Mouse (Mus musculus): ENCODE results near the gene Ccdc159. TPM values are rescaled to one million over a fixed set of nuclear protein-coding genes. Genes with fewer than 3 reads are reported as not detected.
A peak's percentile ranks its signal among the peaks of the same experiment; 100 is the strongest.

The Ccdc159 gene
- polyA plus RNA-seq, 1 experiment from 2014 or later: 4.6 TPM

DNA sequence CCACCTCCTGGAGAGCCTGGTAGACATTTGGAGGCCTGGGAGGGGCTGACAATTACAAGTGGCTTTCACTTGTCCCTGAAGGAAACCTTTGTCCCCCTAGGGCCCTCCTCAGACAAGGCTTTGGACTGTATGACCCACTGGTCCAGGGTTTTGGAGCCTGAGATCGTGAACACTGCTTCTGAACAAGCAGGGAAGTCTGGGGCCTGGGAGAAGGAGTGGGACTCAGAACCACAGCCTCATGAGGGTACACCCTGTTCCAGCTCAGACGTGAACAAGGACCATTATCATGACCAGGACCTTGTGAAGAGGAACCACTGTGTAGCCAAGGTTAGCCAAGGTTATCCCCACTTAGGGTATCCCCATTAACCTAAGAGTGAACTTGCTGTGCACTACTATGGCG is 1.9 kb downstream of the Ccdc159 start:
- H3K27ac ChIP-seq (ENCODE audit: low read length): no peak overlapping the region
- H3K4me3 ChIP-seq (replicated peaks; ENCODE audit: low read length): no peak overlapping the region
- H3K4me2 ChIP-seq (ENCODE audit: low read depth, low read length): no peak overlapping the region
- 70% methylated on average over 3 of the region's 3 CpGs for WGBS
- peaks cover 18% of the 10 kb centered on the region for H3K4me1 ChIP-seq (ENCODE audit: control insufficient read depth, insufficient read depth, low read length)
- H3K36me3 ChIP-seq (ENCODE audit: control insufficient read depth, insufficient read depth, low read length): no peaks in the 10 kb centered on the region
- H3K27me3 ChIP-seq (ENCODE audit: control insufficient read depth, insufficient read depth, low read length): no peaks in the 10 kb centered on the region
- no peak for ATAC-seq (ENCODE audit: insufficient read depth, low FRiP score)
- H3K9ac ChIP-seq (ENCODE audit: low read length): no peak overlapping the region
- H3K9me3 ChIP-seq (replicated peaks; ENCODE audit: control insufficient read depth, low read length): no peaks in the 10 kb centered on the region

DNA sequence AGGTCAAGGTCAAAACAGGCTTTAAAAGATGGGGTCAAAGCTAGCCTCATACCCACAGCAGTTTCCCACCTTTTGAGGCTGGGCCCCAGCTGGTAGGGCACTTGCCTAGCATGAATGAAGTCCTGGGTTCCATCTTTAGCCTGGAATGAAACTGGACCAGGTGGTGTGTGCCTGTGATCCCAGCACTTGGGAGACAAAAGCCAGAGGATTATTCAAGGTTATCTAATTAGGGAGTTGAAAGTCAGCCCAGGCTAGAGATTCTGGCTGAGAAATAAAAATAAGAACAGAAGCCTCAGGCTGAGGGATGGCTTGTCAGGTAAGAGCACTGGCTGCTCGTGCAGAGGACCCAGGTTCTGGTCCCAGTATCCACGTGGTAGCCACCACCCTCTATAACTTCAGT is 4.7 kb downstream of the Ccdc159 start:
- WGBS: 68% methylated on average over 2 of the region's 2 CpGs
- no peak for ATAC-seq (ENCODE audit: insufficient read depth, low FRiP score)
- H3K4me3 ChIP-seq (replicated peaks; ENCODE audit: low read length): no peak overlapping the region

DNA sequence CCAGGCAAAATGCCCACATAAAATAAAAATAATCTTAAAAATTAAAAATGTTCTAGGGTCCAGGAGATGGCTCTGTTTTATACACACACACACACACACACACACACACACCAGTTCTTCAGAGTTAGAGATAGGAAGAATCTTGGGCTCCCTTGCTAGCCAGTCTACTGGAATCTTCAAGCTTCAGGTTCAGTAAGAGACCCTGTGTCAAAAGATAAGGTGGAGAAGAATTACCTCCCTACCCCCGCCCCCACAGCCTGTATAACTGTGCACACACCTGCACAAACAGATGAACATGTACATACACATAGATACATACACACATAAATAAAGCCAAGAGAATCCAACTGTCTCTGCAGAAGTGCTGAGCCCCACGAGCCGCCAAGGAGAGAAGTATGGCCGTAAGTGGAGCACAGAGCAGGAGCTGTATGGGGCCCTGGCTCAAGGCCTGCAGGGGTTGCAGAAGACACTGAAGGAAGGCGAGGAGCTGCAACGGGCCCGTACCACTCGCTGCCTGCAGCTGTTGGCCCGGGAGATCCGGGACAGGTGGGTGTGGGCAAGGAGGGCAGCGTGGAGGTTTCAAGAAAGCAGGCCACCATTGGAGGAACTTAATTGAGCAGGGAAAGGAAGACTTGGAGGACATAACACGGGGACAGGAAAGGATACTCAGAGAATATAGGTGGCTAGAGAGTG is 5.3 kb downstream of the Ccdc159 start:
- ATAC-seq (ENCODE audit: insufficient read depth, low FRiP score): no peak
- no peak overlapping the region for H3K4me3 ChIP-seq (replicated peaks; ENCODE audit: low read length)

More for the DNA sequence above, 4.7 kb downstream of the Ccdc159 start:
- 0 out of 2 replicates have a peak, but pooled peaks cover 7% of the 10 kb centered on the region for H3K4me1 ChIP-seq (ENCODE audit: control insufficient read depth, insufficient read depth, low read length)
- no peak overlapping the region for H3K4me2 ChIP-seq (ENCODE audit: low read depth, low read length)
- no peak overlapping the region for H3K9ac ChIP-seq (ENCODE audit: low read length)
- no peaks in the 10 kb centered on the region for H3K27me3 ChIP-seq (ENCODE audit: control insufficient read depth, insufficient read depth, low read length)
- no peak overlapping the region for H3K27ac ChIP-seq (ENCODE audit: low read length)
- H3K9me3 ChIP-seq (replicated peaks; ENCODE audit: control insufficient read depth, low read length): no peaks in the 10 kb centered on the region
- H3K36me3 ChIP-seq (ENCODE audit: control insufficient read depth, insufficient read depth, low read length): no peaks in the 10 kb centered on the region

DNA sequence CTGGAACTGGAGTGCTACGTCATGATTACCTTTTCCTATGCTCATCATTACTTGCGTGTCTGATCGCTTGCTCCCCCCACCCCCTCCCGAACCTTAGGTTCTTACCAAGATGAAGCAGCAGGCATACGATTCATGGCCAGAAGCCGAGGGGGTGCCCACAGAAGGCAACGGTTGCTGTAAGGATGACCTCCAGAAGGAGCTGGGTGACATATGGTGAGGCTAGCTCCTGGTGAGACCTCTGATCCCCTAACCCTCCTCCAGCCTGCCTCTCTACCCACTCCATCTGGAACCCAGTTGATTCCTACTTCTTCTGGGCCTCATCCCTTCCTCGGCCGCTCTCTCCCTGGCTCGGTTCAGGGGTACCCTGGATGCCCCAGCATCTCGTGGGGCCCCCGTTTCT is 6.8 kb downstream of the Ccdc159 start:
- Histone ChIP-seq H3K36me3 (ENCODE audit: control insufficient read depth, insufficient read depth, low read length) (no peaks in the 10 kb centered on the region), H3K27me3 (ENCODE audit: control insufficient read depth, insufficient read depth, low read length) (no peaks in the 10 kb centered on the region), H3K4me2 (ENCODE audit: low read depth, low read length) (no peak overlapping the region), H3K27ac (ENCODE audit: low read length) (no peak overlapping the region), H3K4me3 (replicated peaks; ENCODE audit: low read length) (no peak overlapping the region), H3K9ac (ENCODE audit: low read length) (no peak overlapping the region), H3K4me1 (ENCODE audit: control insufficient read depth, insufficient read depth, low read length) (0 out of 2 replicates have a peak, but pooled peaks cover 6% of the 10 kb centered on the region), H3K9me3 (replicated peaks; ENCODE audit: control insufficient read depth, low read length) (no peaks in the 10 kb centered on the region)
- no peak for ATAC-seq (ENCODE audit: insufficient read depth, low FRiP score)
- 87% methylated on average over 12 of the region's 12 CpGs for WGBS

More for the DNA sequence above, 5.3 kb downstream of the Ccdc159 start:
- Histone ChIP-seq H3K4me2 (ENCODE audit: low read depth, low read length) (no peak overlapping the region), H3K36me3 (ENCODE audit: control insufficient read depth, insufficient read depth, low read length) (no peaks in the 10 kb centered on the region), H3K9me3 (replicated peaks; ENCODE audit: control insufficient read depth, low read length) (no peaks in the 10 kb centered on the region), H3K27ac (ENCODE audit: low read length) (no peak overlapping the region), H3K4me1 (ENCODE audit: control insufficient read depth, insufficient read depth, low read length) (0 out of 2 replicates have a peak, but pooled peaks cover 6% of the 10 kb centered on the region), H3K27me3 (ENCODE audit: control insufficient read depth, insufficient read depth, low read length) (no peaks in the 10 kb centered on the region), H3K9ac (ENCODE audit: low read length) (0 out of 2 replicates have a peak overlapping the region, but pooled peaks have one; percentile 26)
- WGBS: 57% methylated on average over 12 of the region's 12 CpGs

DNA sequence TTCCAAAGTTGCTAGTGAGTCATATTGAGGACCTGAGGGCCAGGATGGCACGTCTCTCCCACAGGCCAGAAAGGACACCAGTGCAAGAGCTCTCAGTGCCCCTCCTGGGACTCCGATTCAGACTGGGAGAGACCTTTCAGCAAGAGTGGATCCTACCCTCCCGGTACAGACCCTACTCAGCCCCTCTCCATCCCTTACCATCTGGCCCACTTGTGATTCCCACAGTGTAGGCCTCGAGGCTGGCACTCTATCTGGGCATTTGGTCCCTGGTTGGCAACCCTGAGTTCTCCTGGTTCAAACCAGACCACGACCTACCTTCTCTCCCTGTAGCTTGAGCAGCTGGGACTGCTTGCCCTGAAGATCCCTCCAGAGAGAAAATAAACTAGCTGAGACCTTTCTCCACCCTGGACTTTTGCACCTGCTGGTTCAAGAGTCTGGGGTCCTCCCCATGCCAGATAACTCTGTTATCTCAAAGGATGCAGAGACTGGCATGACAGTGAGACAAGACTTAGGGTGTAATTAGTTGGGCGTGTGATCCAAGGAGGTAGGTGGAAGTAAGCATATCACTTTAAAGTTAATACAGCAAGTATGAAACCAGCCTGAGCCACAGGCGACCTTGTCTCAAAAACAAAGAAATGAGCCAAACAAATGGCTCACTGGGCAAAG is 8.3 kb downstream of the Ccdc159 start:
- H3K9ac ChIP-seq (ENCODE audit: low read length): no peak overlapping the region
- 82% methylated on average over 7 of the region's 7 CpGs for WGBS
- no peak for ATAC-seq (ENCODE audit: insufficient read depth, low FRiP score)
- no peaks in the 10 kb centered on the region for H3K27me3 ChIP-seq (ENCODE audit: control insufficient read depth, insufficient read depth, low read length)
- H3K4me1 ChIP-seq (ENCODE audit: control insufficient read depth, insufficient read depth, low read length): 0 out of 2 replicates have a peak, but pooled peaks cover 6% of the 10 kb centered on the region
- no peak overlapping the region for H3K4me2 ChIP-seq (ENCODE audit: low read depth, low read length)
- no peak overlapping the region for H3K4me3 ChIP-seq (replicated peaks; ENCODE audit: low read length)
- no peak overlapping the region for H3K27ac ChIP-seq (ENCODE audit: low read length)
- H3K36me3 ChIP-seq (ENCODE audit: control insufficient read depth, insufficient read depth, low read length): no peaks in the 10 kb centered on the region
- H3K9me3 ChIP-seq (replicated peaks; ENCODE audit: control insufficient read depth, low read length): no peaks in the 10 kb centered on the region

DNA sequence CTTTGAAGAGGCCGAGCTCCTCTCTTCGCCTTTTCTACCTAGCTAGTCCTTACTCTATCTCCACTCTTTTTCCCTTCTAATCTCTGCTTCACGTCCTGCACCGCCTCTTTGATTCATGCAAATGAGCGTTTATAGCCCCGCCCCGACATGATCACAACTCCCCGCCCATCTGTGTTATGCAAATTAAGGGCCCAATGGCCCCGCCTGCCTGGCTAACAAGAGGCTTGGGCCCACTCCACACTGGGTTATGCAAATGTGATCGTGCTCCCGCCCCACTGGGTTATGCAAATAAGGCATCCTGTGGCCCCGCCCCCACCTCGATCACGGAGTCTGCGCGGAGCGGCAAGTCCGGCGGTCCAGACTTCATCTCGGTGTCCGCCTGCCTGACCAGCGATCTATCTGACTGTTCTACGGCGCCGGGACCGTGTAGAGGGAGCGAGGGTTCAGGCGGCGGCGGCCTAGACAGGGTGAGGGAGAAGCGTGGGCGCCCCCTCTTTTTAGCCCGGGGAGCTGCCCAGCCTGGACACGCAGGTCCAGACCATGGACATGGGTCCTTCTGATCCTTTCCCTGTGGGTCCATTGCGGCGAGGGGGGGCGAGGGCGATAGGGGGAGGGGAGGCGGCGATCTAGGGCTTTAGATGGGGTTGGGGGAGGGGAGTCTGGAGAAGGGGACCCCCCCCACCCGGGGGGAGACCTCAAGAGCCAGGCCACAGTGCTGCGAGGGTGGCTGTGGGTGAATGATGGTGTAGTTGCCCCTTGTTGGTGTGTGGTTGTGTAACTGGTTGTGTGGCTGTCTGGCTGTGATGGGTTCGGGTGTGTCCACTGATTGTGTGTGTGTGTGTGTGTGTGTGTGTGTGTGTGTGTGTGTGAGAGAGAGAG is 9.7 kb downstream of the Ccdc159 start, which contains the start of gene Plppr2:
TSS of gene Plppr2 (plus strand) at position 342 of the 879 bp plus-strand sequence.
- Histone ChIP-seq H3K9me3 (replicated peaks; ENCODE audit: control insufficient read depth, low read length) (no peaks in the 10 kb centered on the region), H3K9ac (ENCODE audit: low read length) (peak within 1 kb of the TSS; percentile 75), H3K36me3 (ENCODE audit: control insufficient read depth, insufficient read depth, low read length) (no peaks in the 10 kb centered on the region), H3K4me2 (ENCODE audit: low read depth, low read length) (peak within 1 kb of the TSS; percentile 75), H3K27ac (ENCODE audit: low read length) (0 out of 2 replicates have a peak within 1 kb of the TSS, but pooled peaks have one; percentile 35), H3K4me3 (replicated peaks; ENCODE audit: low read length) (peak within 1 kb of the TSS; percentile 62), H3K4me1 (ENCODE audit: control insufficient read depth, insufficient read depth, low read length) (0 out of 2 replicates have a peak, but pooled peaks cover 6% of the 10 kb centered on the region), H3K27me3 (ENCODE audit: control insufficient read depth, insufficient read depth, low read length) (no peaks in the 10 kb centered on the region)
- 2% methylated on average over 42 of the region's 43 CpGs for WGBS
- ATAC-seq (ENCODE audit: insufficient read depth, low FRiP score): peak; percentile 97

DNA sequence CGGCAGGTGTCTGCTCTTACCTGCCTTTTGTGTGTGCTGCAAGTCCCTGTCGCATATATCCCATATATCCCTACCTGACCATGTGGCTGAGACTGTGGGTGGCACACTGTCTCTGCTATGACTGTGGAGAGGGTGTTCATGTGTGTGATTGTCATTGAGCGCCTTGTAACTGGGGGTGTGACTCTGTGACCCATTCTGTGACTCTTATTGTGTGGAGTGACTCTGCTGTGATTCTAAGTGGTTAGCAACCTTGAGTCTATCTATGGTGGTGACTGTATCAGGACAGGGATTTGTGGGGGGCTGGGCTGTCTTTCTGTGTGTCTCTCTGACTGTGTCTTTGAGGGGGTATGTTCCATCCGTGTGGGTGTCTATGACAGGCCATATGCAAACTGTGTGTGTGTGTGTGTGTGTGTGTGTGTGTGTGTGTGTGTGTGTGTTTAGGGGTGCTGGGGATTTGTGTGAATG is 10.5 kb downstream of the Ccdc159 start:
- WGBS: 71% methylated on average over 4 of the region's 4 CpGs

DNA sequence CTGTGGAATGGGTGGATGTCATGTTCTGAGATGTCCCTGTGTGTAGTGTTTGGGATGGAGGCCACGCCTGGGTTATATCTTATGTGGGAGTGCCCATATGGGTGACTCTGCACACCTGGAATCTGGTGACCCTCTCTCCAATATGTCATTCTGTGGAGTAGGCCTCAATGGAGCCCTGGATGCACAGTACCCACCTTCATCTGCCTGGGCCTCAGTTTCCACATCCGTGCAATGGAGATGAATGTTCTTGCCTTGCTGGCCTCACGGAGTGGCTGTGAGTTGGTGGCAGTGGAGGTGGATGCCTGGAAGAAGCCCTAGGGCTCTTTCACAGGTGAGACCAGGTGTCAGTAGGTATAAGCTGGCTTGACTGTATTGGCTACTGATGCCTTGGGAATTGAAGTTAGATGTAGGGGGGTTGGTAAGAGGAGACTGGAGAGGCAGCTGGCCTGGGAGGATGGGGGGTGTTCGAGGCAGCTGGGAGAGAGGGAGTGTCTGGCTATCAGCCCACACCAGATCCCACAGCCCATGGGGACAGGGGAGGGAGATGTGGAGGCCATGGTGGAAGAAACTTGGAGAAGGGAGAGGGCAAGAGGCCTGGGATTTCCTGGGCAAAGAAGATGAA is 11.1 kb downstream of the Ccdc159 start:
- Histone ChIP-seq H3K4me1 (ENCODE audit: control insufficient read depth, insufficient read depth, low read length) (0 out of 2 replicates have a peak, but pooled peaks cover 6% of the 10 kb centered on the region), H3K4me2 (ENCODE audit: low read depth, low read length) (no peak overlapping the region), H3K4me3 (replicated peaks; ENCODE audit: low read length) (no peak overlapping the region), H3K9ac (ENCODE audit: low read length) (no peak overlapping the region), H3K36me3 (ENCODE audit: control insufficient read depth, insufficient read depth, low read length) (no peaks in the 10 kb centered on the region), H3K27ac (ENCODE audit: low read length) (no peak overlapping the region), H3K27me3 (ENCODE audit: control insufficient read depth, insufficient read depth, low read length) (no peaks in the 10 kb centered on the region), H3K9me3 (replicated peaks; ENCODE audit: control insufficient read depth, low read length) (no peaks in the 10 kb centered on the region)
- 74% methylated on average over 4 of the region's 4 CpGs for WGBS
- ATAC-seq (ENCODE audit: insufficient read depth, low FRiP score): no peak

More for the DNA sequence above, 10.5 kb downstream of the Ccdc159 start:
- no peaks in the 10 kb centered on the region for H3K9me3 ChIP-seq (replicated peaks; ENCODE audit: control insufficient read depth, low read length)
- peak overlapping the region; percentile 75 for H3K4me2 ChIP-seq (ENCODE audit: low read depth, low read length)
- no peaks in the 10 kb centered on the region for H3K27me3 ChIP-seq (ENCODE audit: control insufficient read depth, insufficient read depth, low read length)
- H3K27ac ChIP-seq (ENCODE audit: low read length): no peak overlapping the region
- no peak for ATAC-seq (ENCODE audit: insufficient read depth, low FRiP score)
- H3K4me3 ChIP-seq (replicated peaks; ENCODE audit: low read length): peak overlapping the region; percentile 62; the same call in 1 of the 2 replicates
- no peaks in the 10 kb centered on the region for H3K36me3 ChIP-seq (ENCODE audit: control insufficient read depth, insufficient read depth, low read length)
- 0 out of 2 replicates have a peak, but pooled peaks cover 6% of the 10 kb centered on the region for H3K4me1 ChIP-seq (ENCODE audit: control insufficient read depth, insufficient read depth, low read length)
- H3K9ac ChIP-seq (ENCODE audit: low read length): no peak overlapping the region

Data from stomach, embryonic 16.5 days (tissue).